Mouse (Mus musculus): ENCODE measurements around the gene Tmem200a.

DNA sequence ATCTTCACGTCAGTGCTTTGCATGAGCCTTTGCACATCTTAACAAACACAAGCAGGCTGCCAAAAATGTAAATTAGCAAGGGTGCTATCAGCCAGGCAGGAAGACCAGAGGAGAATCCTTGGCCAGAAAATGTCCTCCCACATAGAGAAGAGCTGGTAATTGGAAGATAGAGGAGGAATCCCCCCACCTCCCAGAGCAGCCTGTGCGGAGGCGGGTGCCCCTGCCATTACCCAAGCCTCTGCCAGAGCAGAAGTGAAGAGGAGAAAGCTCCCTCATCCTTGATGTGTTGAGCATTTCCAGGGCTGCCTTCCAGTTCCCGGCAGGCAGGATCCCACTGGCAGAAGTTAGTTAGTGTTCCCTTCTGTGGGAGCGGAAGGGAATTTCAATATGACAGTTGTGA is 43.9 kb downstream of the Tmem200a start:
- no peak for TF ChIP-seq POLR2A (IDR thresholded peaks at IDR 0.05; ENCODE audit: extremely low read depth, insufficient read depth, low read length)
- TF ChIP-seq CTCF (IDR thresholded peaks at IDR 0.05; ENCODE audit: low read depth, low read length), result no peak
